Mouse (Mus musculus) kidney, adult 8-10 months (tissue): ENCODE measurements around the gene Olfr1410.

Source experiments
- DNase-seq, 2 experiments: peaks; one replicate each; pipeline ENCODE4 v3.0.0; 2022

The Olfr1410 gene

DNA sequence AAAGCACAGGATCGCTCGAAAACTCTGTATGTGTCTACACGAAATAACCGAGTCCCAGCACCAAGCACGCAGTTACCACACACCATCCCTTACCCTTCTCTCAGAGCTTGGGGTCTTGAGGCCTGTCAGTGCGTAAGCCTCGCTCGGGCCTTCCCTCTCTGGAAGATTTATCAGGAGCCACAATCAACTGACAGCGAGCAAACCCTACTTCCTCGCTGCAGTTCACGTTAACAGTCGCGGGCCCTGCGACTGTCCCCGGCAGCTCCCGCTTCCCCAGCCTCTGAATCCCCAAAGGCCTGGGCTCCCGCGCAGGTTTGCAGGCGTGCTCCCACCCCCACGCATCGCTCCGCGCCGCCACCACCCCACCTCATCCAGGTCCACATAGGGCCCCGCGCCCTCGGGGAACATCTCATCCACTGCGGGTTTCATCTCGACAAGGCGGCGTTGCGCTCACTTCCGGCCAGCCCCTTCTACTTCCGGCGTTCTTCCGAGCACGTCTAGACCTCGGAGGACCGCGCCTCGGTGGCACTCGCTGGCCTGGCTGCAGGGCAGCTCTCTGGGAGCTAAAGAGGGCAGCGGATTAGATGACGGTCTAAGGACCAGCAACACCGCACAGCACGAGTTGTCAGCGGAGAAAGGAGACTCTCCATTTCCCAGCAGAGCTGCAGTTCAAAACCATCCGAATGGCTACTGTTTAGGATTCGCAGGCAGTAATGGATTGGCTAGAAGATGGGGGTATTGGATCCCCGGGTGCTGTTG is 36.1 kb downstream of the Olfr1410 start, which contains the start of gene Cops9:
Cops9 (minus strand) TSS at position 472 of the 759 bp plus-strand sequence.
- peak; percentile 86 to 91 for DNase-seq

GRCm38 (mm10) chr1:92643691-92644090 is 38.1 kb downstream of the Olfr1410 start:
- no peak for DNase-seq

GRCm38 (mm10) chr1:92644916-92645315 is 39.3 kb downstream of the Olfr1410 start:
- no peak for DNase-seq

DNA sequence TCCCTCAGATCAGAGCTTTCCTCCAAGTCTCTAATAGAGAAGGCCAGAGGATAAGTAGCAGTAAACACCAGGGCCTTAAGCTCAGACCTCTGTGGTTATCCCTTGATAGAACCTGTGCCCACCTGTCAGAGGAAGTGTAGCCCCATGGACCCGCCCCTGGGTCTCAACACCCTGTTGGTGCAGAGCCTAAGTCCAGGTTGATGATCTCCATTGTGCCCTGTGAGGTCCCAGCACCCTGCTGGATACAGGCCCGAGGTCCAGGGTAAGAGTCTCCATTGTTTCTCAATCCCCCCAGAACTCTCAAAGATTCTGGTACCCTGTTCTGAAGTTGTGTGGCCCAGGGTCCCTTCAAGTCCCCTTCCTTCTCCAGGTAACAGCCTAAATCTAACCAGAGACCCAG is 40.5 kb downstream of the Olfr1410 start:
- no peak for DNase-seq

- DNase-seq: no peak
Measured at GRCm38 (mm10) chr1:92646601-92647000, 41.0 kb downstream of the Olfr1410 start.

- DNase-seq: no peak
Measured at GRCm38 (mm10) chr1:92647026-92647425, 41.4 kb downstream of the Olfr1410 start.

DNA sequence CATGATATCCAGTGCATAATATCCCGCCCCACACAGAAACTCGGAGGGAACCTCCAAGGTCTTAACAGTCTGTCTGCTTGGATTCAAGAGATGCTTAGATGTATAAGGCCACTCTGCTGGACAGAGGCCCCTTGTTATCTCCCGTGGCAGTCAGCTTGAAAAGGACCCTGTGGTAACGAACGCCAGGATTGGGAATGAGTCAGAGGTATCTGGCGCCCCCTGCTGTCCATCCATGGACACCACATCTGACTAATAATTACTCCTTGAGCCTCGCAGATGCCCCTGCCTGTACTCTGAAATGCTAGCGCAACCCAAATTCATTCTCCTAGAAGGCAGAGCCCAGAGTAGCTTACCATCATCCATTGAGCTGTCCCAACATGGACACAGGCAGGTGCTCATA is 42.2 kb downstream of the Olfr1410 start:
- DNase-seq: peak; percentile 26 to 64

- DNase-seq: no peak
Measured at GRCm38 (mm10) chr1:92648197-92648596, 42.6 kb downstream of the Olfr1410 start.

DNA sequence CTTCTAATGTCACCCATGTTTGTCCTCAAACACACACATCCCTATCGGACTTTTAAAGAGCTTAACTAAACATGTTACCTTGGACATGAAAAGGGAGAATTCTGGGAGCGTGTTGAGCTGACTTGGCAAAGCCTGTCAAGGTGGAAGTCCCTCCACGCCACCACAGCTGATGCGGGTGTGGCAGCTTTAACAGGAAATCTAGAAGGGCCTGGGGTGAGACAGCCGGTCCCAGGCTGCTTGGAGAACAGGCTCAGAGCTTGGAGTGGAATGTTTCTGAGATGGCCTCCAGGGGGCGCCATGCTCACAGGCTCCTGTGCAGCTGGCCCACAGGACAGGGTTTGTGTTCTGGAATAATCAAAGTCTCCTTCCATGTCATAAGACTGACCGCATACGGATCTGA is 43.1 kb downstream of the Olfr1410 start, which contains the start of gene Otos:
Otos (minus strand) TSS at position 169 of the 400 bp plus-strand sequence.
- DNase-seq: peak; percentile 47 to 59

DNA sequence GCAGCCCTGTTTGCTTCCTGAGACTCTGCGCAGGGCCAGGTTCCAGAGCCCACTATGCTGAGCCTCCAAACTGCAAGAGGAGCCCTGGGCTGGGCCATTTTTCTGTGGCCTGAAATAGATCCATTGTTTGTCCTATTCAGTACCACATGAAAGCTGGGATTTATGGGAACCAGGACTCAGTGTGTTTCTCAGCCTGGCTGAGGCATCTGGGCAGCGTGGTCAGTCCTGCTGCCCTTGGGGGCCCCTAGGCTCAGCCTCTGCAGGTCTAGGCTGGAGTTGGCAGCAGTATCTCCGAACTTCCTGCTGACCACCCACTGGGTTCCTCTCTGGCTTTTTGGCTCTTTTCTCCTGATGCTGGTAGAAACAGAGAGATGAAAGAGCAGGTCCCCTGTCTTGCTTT is 45.9 kb downstream of the Olfr1410 start:
- DNase-seq: no peak

DNA sequence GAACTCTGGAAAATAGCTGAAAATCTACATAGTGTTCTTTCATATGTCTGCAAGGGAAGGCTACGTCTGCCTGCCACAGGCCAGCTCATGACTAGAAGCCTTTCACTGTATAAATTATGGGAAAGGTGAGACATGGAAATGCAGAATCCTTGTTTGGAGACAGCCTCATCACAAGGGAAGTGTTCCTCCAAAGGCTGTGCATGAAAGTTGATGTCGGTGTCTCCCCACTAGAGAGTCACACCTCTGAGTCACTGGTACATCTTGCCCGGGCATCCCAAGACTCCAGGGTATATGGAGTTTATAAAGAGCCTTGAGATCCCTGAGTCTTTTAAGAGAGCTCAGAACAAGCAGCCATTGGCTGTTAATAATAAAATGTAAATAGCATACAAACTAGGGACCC is 47.6 kb downstream of the Olfr1410 start:
- DNase-seq: no peak

DNA sequence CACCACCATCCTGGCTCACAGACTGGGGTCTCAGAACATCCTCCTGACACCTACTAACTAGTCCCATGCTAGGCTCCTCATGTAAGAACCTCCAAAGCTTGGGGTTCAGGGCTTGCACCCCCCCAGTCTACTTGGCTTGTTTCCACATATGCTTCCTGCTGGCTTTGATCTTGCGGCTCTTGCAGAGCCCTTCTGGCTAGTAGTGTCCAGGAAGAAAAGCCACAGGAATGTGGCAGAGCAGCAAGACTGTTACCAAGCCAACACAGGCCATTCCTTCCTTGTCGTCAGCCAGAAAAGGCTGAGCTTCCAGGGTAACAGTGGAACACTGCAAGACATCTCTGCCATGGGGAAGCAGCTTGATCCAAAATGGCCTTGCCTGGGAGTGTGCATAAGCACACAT is 49.1 kb downstream of the Olfr1410 start:
- DNase-seq: no peak

- DNase-seq: no peak
Measured at GRCm38 (mm10) chr1:92657025-92657820, 51.6 kb downstream of the Olfr1410 start.

DNA sequence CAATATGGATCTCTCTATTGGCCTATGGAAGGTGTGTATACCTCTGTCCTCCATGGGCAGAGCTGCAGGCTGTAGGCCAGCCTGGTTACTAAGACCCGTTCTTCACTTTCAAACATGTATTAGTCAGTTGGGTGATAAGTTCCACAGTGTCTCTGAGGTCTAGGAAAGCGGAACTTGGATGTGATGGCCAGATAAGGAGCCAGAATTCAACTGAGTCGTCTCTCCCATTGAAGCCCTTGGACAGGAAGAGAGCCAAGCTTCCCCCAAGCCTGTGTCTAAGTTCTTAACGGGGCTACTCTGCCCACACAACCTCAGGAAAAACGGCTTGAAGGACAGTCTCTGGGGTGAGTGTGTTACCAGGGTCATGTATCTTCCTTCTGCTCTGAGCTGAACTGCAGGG is 53.8 kb downstream of the Olfr1410 start:
- DNase-seq: no peak
